Mouse (Mus musculus) erythroblast, adult 5-6 weeks (primary cell): ENCODE results near the gene Gm20741. TPM values are rescaled to one million over a fixed set of nuclear protein-coding genes. Genes with fewer than 3 reads are reported as not detected.

Experiments
- ATAC-seq: replicated peaks from 2 replicates; pipeline ENCODE4 v1.8.0; 2016; ENCODE audit warnings: moderate number of reproducible peaks, mild to moderate bottlenecking, moderate TSS enrichment, inconsistent platforms; ENCODE audit not compliant: poor library complexity, low FRiP score, severe bottlenecking
- total RNA-seq, 2 experiments: library from RNA; stranded (forward) in 1 of 2; stranded (reverse) in 1 of 2; fragments of 150-400 nt in 1 of 2; fragments of 200-764, 138-1000 nt in 1 of 2; gene quantifications; 2 replicates each; pipeline versions ENCODE4 v1.2.3 to v1.2.4; 2015 to 2017; ENCODE audit warnings: low replicate concordance in 2 of 2

Gm20741 gene
- not detected in 2 replicates for total RNA-seq (2015; ENCODE audit: low replicate concordance)
- total RNA-seq (2017; ENCODE audit: low replicate concordance), result not detected in 2 replicates

GRCm38 (mm10) chr16:88811827-88812226, at the start of gene Gm20741:
TSS of gene Gm20741 (minus strand) at chr16:88812220.
- ATAC-seq, result no peak

GRCm38 (mm10) chr16:88851450-88851849, 39.4 kb upstream of the Gm20741 start:
- ATAC-seq, result no peak

- ATAC-seq, result no peak
Observed at GRCm38 (mm10) chr16:88848558-88848957, 36.5 kb upstream of the Gm20741 start.

- ATAC-seq, result no peak
Observed at GRCm38 (mm10) chr16:88847363-88847762, 35.3 kb upstream of the Gm20741 start.

GRCm38 (mm10) chr16:88826978-88827377, 15.0 kb upstream of the Gm20741 start:
- ATAC-seq, result no peak

- ATAC-seq, result no peak
Observed at GRCm38 (mm10) chr16:88826095-88826652, 14.2 kb upstream of the Gm20741 start, which contains the start of gene Krtap14. TSS of gene Krtap14 (minus strand) at chr16:88826145.

GRCm38 (mm10) chr16:88823736-88824135, 11.7 kb upstream of the Gm20741 start:
- no peak for ATAC-seq

GRCm38 (mm10) chr16:88820066-88820465, 8.0 kb upstream of the Gm20741 start, which contains the start of gene Krtap15:
TSS of gene Krtap15 (plus strand) at chr16:88820215.
- no peak for ATAC-seq

- no peak for ATAC-seq
Observed at GRCm38 (mm10) chr16:88786786-88787185, 25.2 kb downstream of the Gm20741 start.

- no peak for ATAC-seq
Observed at GRCm38 (mm10) chr16:88777596-88777995, 34.4 kb downstream of the Gm20741 start, which contains the start of gene Gm5965. TSS of gene Gm5965 (plus strand) at chr16:88777896.

- ATAC-seq, result no peak
Observed at GRCm38 (mm10) chr16:88774106-88774505, 37.9 kb downstream of the Gm20741 start, which contains the start of gene 2310057N15Rik. TSS of gene 2310057N15Rik (minus strand) at chr16:88774206.

Other genes starting within 250 kb of the Gm20741 start
- not detected in 2 replicates for gene Cldn8, start 249.0 kb downstream of the Gm20741 start, total RNA-seq (2015; ENCODE audit: low replicate concordance)
- gene Cldn8, start 249.0 kb downstream of the Gm20741 start, total RNA-seq (2017; ENCODE audit: low replicate concordance), result not detected in 2 replicates
- not detected in 2 replicates for gene Krtap24-1, start 199.9 kb downstream of the Gm20741 start, total RNA-seq (2015; ENCODE audit: low replicate concordance)
- not detected in 2 replicates for gene Krtap24-1, start 199.9 kb downstream of the Gm20741 start, total RNA-seq (2017; ENCODE audit: low replicate concordance)
- not detected in 2 replicates for gene 2310079G19Rik, start 184.6 kb downstream of the Gm20741 start, total RNA-seq (2015; ENCODE audit: low replicate concordance)
- not detected in 2 replicates for gene 2310079G19Rik, start 184.6 kb downstream of the Gm20741 start, total RNA-seq (2017; ENCODE audit: low replicate concordance)
- not detected in 2 replicates for gene Krtap26-1, start 164.4 kb downstream of the Gm20741 start, total RNA-seq (2015; ENCODE audit: low replicate concordance)
- not detected in 2 replicates for gene Krtap26-1, start 164.4 kb downstream of the Gm20741 start, total RNA-seq (2017; ENCODE audit: low replicate concordance)
- gene Krtap27-1, start 140.5 kb downstream of the Gm20741 start, total RNA-seq (2015; ENCODE audit: low replicate concordance), result not detected in 2 replicates
- gene Krtap27-1, start 140.5 kb downstream of the Gm20741 start, total RNA-seq (2017; ENCODE audit: low replicate concordance), result not detected in 2 replicates
- gene 2310061N02Rik, start 104.3 kb downstream of the Gm20741 start, total RNA-seq (2015; ENCODE audit: low replicate concordance), result not detected in 2 replicates
- gene 2310061N02Rik, start 104.3 kb downstream of the Gm20741 start, total RNA-seq (2017; ENCODE audit: low replicate concordance), result not detected in 2 replicates
- gene Krtap13-1, start 83.4 kb downstream of the Gm20741 start, total RNA-seq (2015; ENCODE audit: low replicate concordance), result not detected in 2 replicates
- not detected in 2 replicates for gene Krtap13-1, start 83.4 kb downstream of the Gm20741 start, total RNA-seq (2017; ENCODE audit: low replicate concordance)
- not detected in 2 replicates for gene Krtap13, start 60.6 kb downstream of the Gm20741 start, total RNA-seq (2015; ENCODE audit: low replicate concordance)
- not detected in 2 replicates for gene Krtap13, start 60.6 kb downstream of the Gm20741 start, total RNA-seq (2017; ENCODE audit: low replicate concordance)
- not detected in 2 replicates for gene 2310034C09Rik, start 53.4 kb downstream of the Gm20741 start, total RNA-seq (2015; ENCODE audit: low replicate concordance)
- not detected in 2 replicates for gene 2310034C09Rik, start 53.4 kb downstream of the Gm20741 start, total RNA-seq (2017; ENCODE audit: low replicate concordance)
- not detected in 2 replicates for gene 2310057N15Rik, start 38.0 kb downstream of the Gm20741 start, total RNA-seq (2015; ENCODE audit: low replicate concordance)
- not detected in 2 replicates for gene 2310057N15Rik, start 38.0 kb downstream of the Gm20741 start, total RNA-seq (2017; ENCODE audit: low replicate concordance)
- not detected in 2 replicates for gene Gm5965, start 34.3 kb downstream of the Gm20741 start, total RNA-seq (2015; ENCODE audit: low replicate concordance)
- gene Gm5965, start 34.3 kb downstream of the Gm20741 start, total RNA-seq (2017; ENCODE audit: low replicate concordance), result not detected in 2 replicates
- gene Krtap15, start 8.0 kb upstream of the Gm20741 start, total RNA-seq (2015; ENCODE audit: low replicate concordance), result not detected in 2 replicates
- not detected in 2 replicates for gene Krtap15, start 8.0 kb upstream of the Gm20741 start, total RNA-seq (2017; ENCODE audit: low replicate concordance)
- not detected in 2 replicates for gene Krtap14, start 13.9 kb upstream of the Gm20741 start, total RNA-seq (2015; ENCODE audit: low replicate concordance)
- gene Krtap14, start 13.9 kb upstream of the Gm20741 start, total RNA-seq (2017; ENCODE audit: low replicate concordance), result not detected in 2 replicates
- gene Krtap19-1, start 57.2 kb upstream of the Gm20741 start, total RNA-seq (2015; ENCODE audit: low replicate concordance), result not detected in 2 replicates
- not detected in 2 replicates for gene Krtap19-1, start 57.2 kb upstream of the Gm20741 start, total RNA-seq (2017; ENCODE audit: low replicate concordance)
- gene Krtap19-2, start 62.0 kb upstream of the Gm20741 start, total RNA-seq (2015; ENCODE audit: low replicate concordance), result not detected in 2 replicates
- not detected in 2 replicates for gene Krtap19-2, start 62.0 kb upstream of the Gm20741 start, total RNA-seq (2017; ENCODE audit: low replicate concordance)
- gene Krtap19-3, start 65.8 kb upstream of the Gm20741 start, total RNA-seq (2015; ENCODE audit: low replicate concordance), result not detected in 2 replicates
- not detected in 2 replicates for gene Krtap19-3, start 65.8 kb upstream of the Gm20741 start, total RNA-seq (2017; ENCODE audit: low replicate concordance)
- gene Krtap19-4, start 72.9 kb upstream of the Gm20741 start, total RNA-seq (2015; ENCODE audit: low replicate concordance), result not detected in 2 replicates
- gene Krtap19-4, start 72.9 kb upstream of the Gm20741 start, total RNA-seq (2017; ENCODE audit: low replicate concordance), result not detected in 2 replicates
- not detected in 2 replicates for gene Krtap19-5, start 84.2 kb upstream of the Gm20741 start, total RNA-seq (2015; ENCODE audit: low replicate concordance)
- gene Krtap19-5, start 84.2 kb upstream of the Gm20741 start, total RNA-seq (2017; ENCODE audit: low replicate concordance), result not detected in 2 replicates
- not detected in 2 replicates for gene Krtap19-9b, start 120.0 kb upstream of the Gm20741 start, total RNA-seq (2015; ENCODE audit: low replicate concordance)
- not detected in 2 replicates for gene Krtap19-9b, start 120.0 kb upstream of the Gm20741 start, total RNA-seq (2017; ENCODE audit: low replicate concordance)
- gene Krtap16-3, start 150.7 kb upstream of the Gm20741 start, total RNA-seq (2015; ENCODE audit: low replicate concordance), result not detected in 2 replicates
- gene Krtap16-3, start 150.7 kb upstream of the Gm20741 start, total RNA-seq (2017; ENCODE audit: low replicate concordance), result not detected in 2 replicates
- gene Krtap22-2, start 198.5 kb upstream of the Gm20741 start, total RNA-seq (2015; ENCODE audit: low replicate concordance), result not detected in 2 replicates
- not detected in 2 replicates for gene Krtap22-2, start 198.5 kb upstream of the Gm20741 start, total RNA-seq (2017; ENCODE audit: low replicate concordance)
- not detected in 2 replicates for gene Gm10229, start 203.1 kb upstream of the Gm20741 start, total RNA-seq (2015; ENCODE audit: low replicate concordance)
- gene Gm10229, start 203.1 kb upstream of the Gm20741 start, total RNA-seq (2017; ENCODE audit: low replicate concordance), result not detected in 2 replicates
- not detected in 2 replicates for gene Krtap6-1, start 219.5 kb upstream of the Gm20741 start, total RNA-seq (2015; ENCODE audit: low replicate concordance)
- not detected in 2 replicates for gene Krtap6-1, start 219.5 kb upstream of the Gm20741 start, total RNA-seq (2017; ENCODE audit: low replicate concordance)
- not detected in 2 replicates for gene Gm10228, start 229.3 kb upstream of the Gm20741 start, total RNA-seq (2015; ENCODE audit: low replicate concordance)
- not detected in 2 replicates for gene Gm10228, start 229.3 kb upstream of the Gm20741 start, total RNA-seq (2017; ENCODE audit: low replicate concordance)
- gene Krtap6-5, start 235.7 kb upstream of the Gm20741 start, total RNA-seq (2015; ENCODE audit: low replicate concordance), result not detected in 2 replicates
- gene Krtap6-5, start 235.7 kb upstream of the Gm20741 start, total RNA-seq (2017; ENCODE audit: low replicate concordance), result not detected in 2 replicates